Mouse (Mus musculus): Measurements from ENCODE around the gene Hint2. TPM values are rescaled to one million over a fixed set of nuclear protein-coding genes. Genes with fewer than 3 reads are reported as not detected.

Gene Hint2
- polyA plus RNA-seq, 1 experiment from 2014 or later, result 150 TPM

- no peaks in the 10 kb centered on the region for H3K27me3 ChIP-seq (ENCODE audit: control insufficient read depth, insufficient read depth, low read length)
- no peaks in the 10 kb centered on the region for H3K9me3 ChIP-seq (ENCODE audit: control insufficient read depth, low read length)
- no peak for DNase-seq (ENCODE audit: low spot score)
- H3K27ac ChIP-seq (replicated peaks), result no peak overlapping the region
- peaks cover 3% of the 10 kb centered on the region; the same call in 1 of the 2 replicates for H3K36me3 ChIP-seq (ENCODE audit: control insufficient read depth, insufficient read depth, low read length)
- H3K4me1 ChIP-seq (replicated peaks; ENCODE audit: control insufficient read depth, insufficient read depth), result no peaks in the 10 kb centered on the region
- TF ChIP-seq EP300 (optimal IDR thresholded peaks at IDR 0.05), result no peak
- TF ChIP-seq CTCF (IDR thresholded peaks at IDR 0.05; ENCODE audit: low read depth), result no peak
- 79% methylated on average over 7 of the region's 7 CpGs for WGBS
- H3K4me2 ChIP-seq (replicated peaks; ENCODE audit: low read depth), result no peak overlapping the region
- ATAC-seq (ENCODE audit: low FRiP score, low TSS enrichment), result no peak
- no peak overlapping the region for H3K4me3 ChIP-seq (ENCODE audit: low read depth, low read length)
- H3K9ac ChIP-seq (ENCODE audit: low read length), result no peak overlapping the region
Measured at GRCm38 (mm10) chr4:43679416-43680043, 23.3 kb upstream of the Hint2 start.

GRCm38 (mm10) chr4:43678541-43678940, 22.3 kb upstream of the Hint2 start:
- TF ChIP-seq EP300 (optimal IDR thresholded peaks at IDR 0.05), result no peak
- no peak for TF ChIP-seq CTCF (IDR thresholded peaks at IDR 0.05; ENCODE audit: low read depth)
- Histone ChIP-seq H3K4me2 (replicated peaks; ENCODE audit: low read depth) (no peak overlapping the region), H3K27ac (replicated peaks) (no peak overlapping the region), H3K36me3 (ENCODE audit: control insufficient read depth, insufficient read depth, low read length) (peaks cover 3% of the 10 kb centered on the region; the same call in 1 of the 2 replicates), H3K9me3 (ENCODE audit: control insufficient read depth, low read length) (no peaks in the 10 kb centered on the region), H3K9ac (ENCODE audit: low read length) (no peak overlapping the region), H3K27me3 (ENCODE audit: control insufficient read depth, insufficient read depth, low read length) (no peaks in the 10 kb centered on the region), H3K4me1 (replicated peaks; ENCODE audit: control insufficient read depth, insufficient read depth) (no peaks in the 10 kb centered on the region), H3K4me3 (ENCODE audit: low read depth, low read length) (no peak overlapping the region)
- DNase-seq (ENCODE audit: low spot score), result no peak
- 91% methylated on average over 6 of the region's 6 CpGs for WGBS
- no peak for ATAC-seq (ENCODE audit: low FRiP score, low TSS enrichment)

GRCm38 (mm10) chr4:43675608-43676007, 19.3 kb upstream of the Hint2 start:
- Histone ChIP-seq H3K9me3 (ENCODE audit: control insufficient read depth, low read length) (no peaks in the 10 kb centered on the region), H3K9ac (ENCODE audit: low read length) (no peak overlapping the region), H3K4me2 (replicated peaks; ENCODE audit: low read depth) (no peak overlapping the region), H3K27ac (replicated peaks) (no peak overlapping the region), H3K36me3 (ENCODE audit: control insufficient read depth, insufficient read depth, low read length) (no peaks in the 10 kb centered on the region; the same call in 1 of the 2 replicates), H3K4me1 (replicated peaks; ENCODE audit: control insufficient read depth, insufficient read depth) (no peaks in the 10 kb centered on the region), H3K4me3 (ENCODE audit: low read depth, low read length) (no peak overlapping the region), H3K27me3 (ENCODE audit: control insufficient read depth, insufficient read depth, low read length) (no peaks in the 10 kb centered on the region)
- DNase-seq (ENCODE audit: low spot score) (no peak), ATAC-seq (ENCODE audit: low FRiP score, low TSS enrichment) (peak; percentile 27; the same call in 1 of the 2 replicates)
- no peak for TF ChIP-seq EP300 (optimal IDR thresholded peaks at IDR 0.05)
- WGBS, result 48% methylated on average over 4 of the region's 4 CpGs

- Histone ChIP-seq H3K27ac (replicated peaks) (no peak overlapping the region), H3K4me1 (replicated peaks; ENCODE audit: control insufficient read depth, insufficient read depth) (no peaks in the 10 kb centered on the region), H3K4me3 (ENCODE audit: low read depth, low read length) (no peak overlapping the region), H3K9me3 (ENCODE audit: control insufficient read depth, low read length) (no peaks in the 10 kb centered on the region), H3K36me3 (ENCODE audit: control insufficient read depth, insufficient read depth, low read length) (no peaks in the 10 kb centered on the region; the same call in 1 of the 2 replicates), H3K4me2 (replicated peaks; ENCODE audit: low read depth) (no peak overlapping the region), H3K9ac (ENCODE audit: low read length) (no peak overlapping the region), H3K27me3 (ENCODE audit: control insufficient read depth, insufficient read depth, low read length) (no peaks in the 10 kb centered on the region)
- DNase-seq (ENCODE audit: low spot score), result no peak
- ATAC-seq (ENCODE audit: low FRiP score, low TSS enrichment), result no peak
- WGBS, result 70% methylated on average over 5 of the region's 5 CpGs
- no peak for TF ChIP-seq EP300 (optimal IDR thresholded peaks at IDR 0.05)
- TF ChIP-seq CTCF (IDR thresholded peaks at IDR 0.05; ENCODE audit: low read depth), result no peak
Measured at GRCm38 (mm10) chr4:43674974-43675373, 18.7 kb upstream of the Hint2 start.

- Histone ChIP-seq H3K4me1 (replicated peaks; ENCODE audit: control insufficient read depth, insufficient read depth) (0 out of 2 replicates have a peak, but pooled peaks cover 4% of the 10 kb centered on the region), H3K27me3 (ENCODE audit: control insufficient read depth, insufficient read depth, low read length) (no peaks in the 10 kb centered on the region), H3K4me2 (replicated peaks; ENCODE audit: low read depth) (no peak overlapping the region), H3K36me3 (ENCODE audit: control insufficient read depth, insufficient read depth, low read length) (no peaks in the 10 kb centered on the region; the same call in 1 of the 2 replicates), H3K4me3 (ENCODE audit: low read depth, low read length) (no peak overlapping the region), H3K9me3 (ENCODE audit: control insufficient read depth, low read length) (no peaks in the 10 kb centered on the region), H3K27ac (replicated peaks) (no peak overlapping the region), H3K9ac (ENCODE audit: low read length) (no peak overlapping the region)
- 71% methylated on average over 8 of the region's 8 CpGs for WGBS
- TF ChIP-seq EP300 (optimal IDR thresholded peaks at IDR 0.05) (no peak), CTCF (IDR thresholded peaks at IDR 0.05; ENCODE audit: low read depth) (no peak)
- ATAC-seq (ENCODE audit: low FRiP score, low TSS enrichment), result no peak
- no peak for DNase-seq (ENCODE audit: low spot score)
Measured at GRCm38 (mm10) chr4:43673703-43674102, 17.4 kb upstream of the Hint2 start.

- TF ChIP-seq EP300 (optimal IDR thresholded peaks at IDR 0.05) (no peak), CTCF (IDR thresholded peaks at IDR 0.05; ENCODE audit: low read depth) (peak; percentile 89)
- Histone ChIP-seq H3K36me3 (ENCODE audit: control insufficient read depth, insufficient read depth, low read length) (no peaks in the 10 kb centered on the region; the same call in 1 of the 2 replicates), H3K4me2 (replicated peaks; ENCODE audit: low read depth) (no peak overlapping the region), H3K9me3 (ENCODE audit: control insufficient read depth, low read length) (no peaks in the 10 kb centered on the region), H3K4me1 (replicated peaks; ENCODE audit: control insufficient read depth, insufficient read depth) (0 out of 2 replicates have a peak, but pooled peaks cover 4% of the 10 kb centered on the region), H3K4me3 (ENCODE audit: low read depth, low read length) (no peak overlapping the region), H3K27me3 (ENCODE audit: control insufficient read depth, insufficient read depth, low read length) (no peaks in the 10 kb centered on the region), H3K9ac (ENCODE audit: low read length) (no peak overlapping the region), H3K27ac (replicated peaks) (no peak overlapping the region)
- DNase-seq (ENCODE audit: low spot score) (peak; percentile 89), ATAC-seq (ENCODE audit: low FRiP score, low TSS enrichment) (0 out of 2 replicates have a peak, but pooled peaks have one; percentile 11)
- 15% methylated on average over 2 of the region's 2 CpGs for WGBS
Measured at GRCm38 (mm10) chr4:43672070-43672469, 15.8 kb upstream of the Hint2 start.

Data from stomach, postnatal 0 days (tissue).